Mouse (Mus musculus) heart, embryonic 15.5 days (tissue): ENCODE data around the gene Mat2b. TPM values are rescaled to one million over a fixed set of nuclear protein-coding genes. Genes with fewer than 3 reads are reported as not detected.
"Not testable (repeated sequence)": the region's sequence is repeated elsewhere in the genome, so short reads cannot be mapped to it uniquely, and the experiment has no call there.

Source experiments
- ATAC-seq: fragments of 200-750 bp; cut with Nextera tagmentation; replicated peaks from 2 replicates; pipeline ENCODE4 v1.8.0; 2017; ENCODE audit warnings: low read depth, moderate TSS enrichment; ENCODE audit not compliant: insufficient number of reproducible peaks, insufficient read depth, low FRiP score
- H3K27ac ChIP-seq: fragments of 300-500 bp; sonication (generic); 2 replicates; pipeline ENCODE4 v1.5.1; 2015; ENCODE audit warnings: mild to moderate bottlenecking, inconsistent platforms
- H3K27me3 ChIP-seq: fragments of 300-500 bp; sonication (generic); 2 replicates; pipeline ENCODE4 v1.6.1; 2015; ENCODE audit warnings: inconsistent platforms
- H3K36me3 ChIP-seq: fragments of 300-500 bp; sonication (generic); 2 replicates; pipeline ENCODE4 v1.6.1; 2015; ENCODE audit warnings: mild to moderate bottlenecking, inconsistent platforms
- H3K4me1 ChIP-seq: fragments of 300-500 bp; sonication (generic); replicated peaks from 2 replicates; pipeline ENCODE4 v1.6.1; 2015; ENCODE audit warnings: inconsistent platforms
- H3K4me2 ChIP-seq: fragments of 300-500 bp; sonication (generic); 2 replicates; pipeline ENCODE4 v1.6.1; 2015; ENCODE audit warnings: inconsistent platforms, mild to moderate bottlenecking, moderate library complexity
- H3K4me3 ChIP-seq: fragments of 300-500 bp; sonication (generic); 2 replicates; pipeline ENCODE4 v1.5.1; 2015; ENCODE audit warnings: mild to moderate bottlenecking, inconsistent platforms
- H3K9ac ChIP-seq: fragments of 300-500 bp; sonication (generic); 2 replicates; pipeline ENCODE4 v1.6.1; 2015; ENCODE audit warnings: mild to moderate bottlenecking, inconsistent platforms
- H3K9me3 ChIP-seq: fragments of 300-500 bp; sonication (generic); replicated peaks from 2 replicates; pipeline ENCODE4 v1.6.1; 2016; ENCODE audit warnings: inconsistent platforms
- WGBS: fragments of 180-500 bp; shearing (Covaris S2); methylation state at CpG from one replicate; pipeline ENCODE4 v1.1.7; 2015; ENCODE audit warnings: mixed read lengths; 5-methylcytosine and 5-hydroxymethylcytosine counted together
- polyA plus RNA-seq: library from polyadenylated mRNA; unstranded; fragments of >200 nt; fragmentation: Nextera tagmentation; extraction: Ambion mirVana; gene quantifications from 2 replicates; pipeline ENCODE4 v1.2.1, GENCODE M21; 2015

Gene Mat2b
- 114 and 123 TPM in 2 replicates for polyA plus RNA-seq

DNA sequence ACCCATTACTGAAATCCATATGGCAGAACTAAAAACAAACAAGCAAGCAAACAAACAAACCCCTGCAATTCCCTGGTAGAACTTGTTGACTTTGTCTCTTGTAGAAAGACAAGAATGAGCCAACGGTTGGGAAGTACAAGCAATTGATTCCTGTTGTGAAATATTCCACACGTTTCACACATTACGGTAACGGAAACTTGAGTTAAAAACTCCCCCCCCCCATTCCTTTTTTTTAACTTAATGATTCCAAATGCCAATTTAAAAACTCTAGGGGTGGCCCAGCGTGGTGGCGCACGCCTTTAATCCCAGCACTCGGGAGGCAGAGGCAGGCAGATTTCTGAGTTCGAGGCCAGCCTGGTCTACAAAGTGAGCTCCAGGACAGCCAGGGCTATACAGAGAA, at the start of gene Mat2b:
Gene Mat2b, minus strand, starts transcription at position 101 of the 400 bp plus-strand sequence.
- 84% methylated on average over 9 of the region's 9 CpGs for WGBS
- no peaks in the 10 kb centered on the region for H3K9me3 ChIP-seq
- H3K27me3 ChIP-seq = no peaks in the 10 kb centered on the region
- peak within 1 kb of the TSS; percentile 88 for H3K9ac ChIP-seq
- peaks cover 5% of the 10 kb centered on the region; the same call in 1 of the 2 replicates for H3K36me3 ChIP-seq
- no peak for ATAC-seq
- peaks cover 16% of the 10 kb centered on the region for H3K4me1 ChIP-seq
- peak within 1 kb of the TSS; percentile 79 for H3K4me2 ChIP-seq
- peak within 1 kb of the TSS; percentile 93 for H3K4me3 ChIP-seq
- peak within 1 kb of the TSS; percentile 96 for H3K27ac ChIP-seq

- no peaks in the 10 kb centered on the region for H3K9me3 ChIP-seq
- H3K27ac ChIP-seq = no peak overlapping the region
- no peak overlapping the region for H3K9ac ChIP-seq
- H3K4me1 ChIP-seq = no peaks in the 10 kb centered on the region
- no peak overlapping the region for H3K4me2 ChIP-seq
- H3K27me3 ChIP-seq = no peaks in the 10 kb centered on the region
- ATAC-seq = no peak
- WGBS = 81% methylated on average over 3 of the region's 3 CpGs
- H3K36me3 ChIP-seq = peaks cover 23% of the 10 kb centered on the region
- H3K4me3 ChIP-seq = no peak overlapping the region
Measured at GRCm38 (mm10) chr11:40744348-40744747, 49.3 kb upstream of the Mat2b start.

GRCm38 (mm10) chr11:40741605-40742262, 46.7 kb upstream of the Mat2b start:
- 90% methylated on average over 12 of the region's 12 CpGs for WGBS
- H3K9me3 ChIP-seq = no peaks in the 10 kb centered on the region
- ATAC-seq = no peak
- peaks cover 41% of the 10 kb centered on the region for H3K36me3 ChIP-seq
- no peaks in the 10 kb centered on the region for H3K27me3 ChIP-seq
- H3K4me2 ChIP-seq = no peak overlapping the region
- no peaks in the 10 kb centered on the region for H3K4me1 ChIP-seq
- H3K27ac ChIP-seq = no peak overlapping the region
- no peak overlapping the region for H3K9ac ChIP-seq
- H3K4me3 ChIP-seq = no peak overlapping the region

DNA sequence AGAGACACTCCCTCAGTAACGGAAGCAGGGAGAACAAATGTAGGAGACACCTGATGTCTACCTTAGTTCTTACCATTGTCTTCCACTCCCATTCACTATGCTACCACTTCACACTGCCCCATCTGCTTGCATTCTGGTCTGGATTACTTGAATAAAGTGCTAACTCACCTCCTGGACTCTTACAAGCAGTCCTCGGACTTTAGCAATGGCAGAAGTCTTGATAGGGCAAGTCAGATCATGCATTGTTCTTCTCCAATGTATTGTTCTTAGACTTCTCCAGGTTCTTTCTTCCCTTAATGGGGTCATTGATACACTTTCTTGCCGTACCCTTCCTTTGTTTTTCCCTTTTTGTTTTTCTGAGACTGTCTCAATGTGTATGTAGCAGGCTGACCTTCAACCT, 42.4 kb upstream of the Mat2b start:
- 91% methylated on average over 3 of the region's 3 CpGs for WGBS
- no peak for ATAC-seq
- Histone ChIP-seq H3K4me3 (no peak overlapping the region), H3K27ac (no peak overlapping the region), H3K36me3 (peaks cover 48% of the 10 kb centered on the region), H3K9ac (no peak overlapping the region), H3K9me3 (no peaks in the 10 kb centered on the region), H3K4me1 (peaks cover 20% of the 10 kb centered on the region), H3K4me2 (no peak overlapping the region), H3K27me3 (no peaks in the 10 kb centered on the region)

DNA sequence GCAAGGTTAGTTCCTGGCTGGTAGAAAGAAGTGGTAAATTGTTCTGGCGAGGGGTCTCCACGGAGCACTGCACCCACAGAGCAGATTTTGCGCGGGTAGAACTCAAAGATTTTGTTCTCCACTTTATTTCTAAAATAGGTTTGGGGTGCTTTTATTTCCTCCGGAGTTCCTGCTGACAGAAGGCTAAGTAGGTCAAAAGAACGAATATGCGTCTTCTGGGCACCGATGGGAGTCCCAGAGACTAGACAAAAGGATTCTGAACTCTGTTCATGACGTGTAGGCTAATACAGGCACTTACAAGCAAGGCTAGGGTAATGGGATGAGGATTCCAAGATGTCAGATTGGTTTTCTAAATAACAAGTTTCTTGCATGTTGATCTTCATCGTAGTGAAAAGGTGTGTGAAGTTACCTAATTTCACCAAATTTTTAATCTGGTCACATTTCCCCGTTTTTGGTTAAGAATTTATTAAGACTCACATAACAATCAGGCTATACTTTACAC, 39.3 kb upstream of the Mat2b start:
- Histone ChIP-seq H3K4me3 (peak overlapping the region; percentile 87), H3K36me3 (peaks cover 32% of the 10 kb centered on the region), H3K27me3 (no peaks in the 10 kb centered on the region), H3K9me3 (no peaks in the 10 kb centered on the region), H3K4me2 (peak overlapping the region; percentile 90), H3K27ac (peak overlapping the region; percentile 74), H3K9ac (peak overlapping the region; percentile 91), H3K4me1 (peaks cover 33% of the 10 kb centered on the region)
- WGBS = 3% methylated on average over 11 of the region's 11 CpGs
- no peak for ATAC-seq

GRCm38 (mm10) chr11:40733339-40734174, 38.6 kb upstream of the Mat2b start, which contains the start of the genes Hmmr and Nudcd2:
Gene Hmmr, minus strand, starts transcription at chr11:40733422.
Gene Nudcd2, plus strand, starts transcription at chr11:40733667.
- peak within 1 kb of the TSS; percentile 87 for H3K4me3 ChIP-seq
- ATAC-seq = peak; percentile 99
- under 1% methylated on average over 52 of the region's 52 CpGs for WGBS
- peak within 1 kb of the TSS; percentile 91 for H3K9ac ChIP-seq
- H3K27me3 ChIP-seq = no peaks in the 10 kb centered on the region
- peaks cover 33% of the 10 kb centered on the region for H3K4me1 ChIP-seq
- H3K9me3 ChIP-seq = no peaks in the 10 kb centered on the region
- peaks cover 29% of the 10 kb centered on the region for H3K36me3 ChIP-seq
- H3K27ac ChIP-seq = peak within 1 kb of the TSS; percentile 74
- H3K4me2 ChIP-seq = peak within 1 kb of the TSS; percentile 91

DNA sequence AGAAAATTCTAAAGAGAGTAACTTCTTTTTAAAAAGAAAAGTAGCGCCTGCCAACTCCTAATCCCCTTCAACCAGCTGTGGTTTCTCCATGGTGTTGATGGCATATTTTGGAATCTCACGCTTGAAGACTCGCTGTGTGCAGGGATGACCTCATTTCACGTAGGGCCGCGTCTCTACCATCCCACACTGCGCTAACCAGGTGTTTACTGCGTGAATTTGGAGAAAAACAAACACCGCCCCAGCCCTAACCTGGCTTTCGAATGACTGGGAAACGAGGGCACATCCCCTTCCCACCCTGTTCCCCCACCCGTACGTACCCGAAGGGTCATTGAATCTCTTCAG, 38.0 kb upstream of the Mat2b start:
- peaks cover 33% of the 10 kb centered on the region for H3K4me1 ChIP-seq
- WGBS = 2% methylated on average over 14 of the region's 14 CpGs
- peak overlapping the region; percentile 91 for H3K4me2 ChIP-seq
- peak overlapping the region; percentile 49; the same call in 1 of the 2 replicates for H3K27ac ChIP-seq
- H3K4me3 ChIP-seq = peak overlapping the region; percentile 87
- no peaks in the 10 kb centered on the region for H3K27me3 ChIP-seq
- ATAC-seq = peak; percentile 4; the same call in 1 of the 2 replicates
- no peaks in the 10 kb centered on the region for H3K9me3 ChIP-seq
- H3K9ac ChIP-seq = peak overlapping the region; percentile 62
- peaks cover 30% of the 10 kb centered on the region for H3K36me3 ChIP-seq

DNA sequence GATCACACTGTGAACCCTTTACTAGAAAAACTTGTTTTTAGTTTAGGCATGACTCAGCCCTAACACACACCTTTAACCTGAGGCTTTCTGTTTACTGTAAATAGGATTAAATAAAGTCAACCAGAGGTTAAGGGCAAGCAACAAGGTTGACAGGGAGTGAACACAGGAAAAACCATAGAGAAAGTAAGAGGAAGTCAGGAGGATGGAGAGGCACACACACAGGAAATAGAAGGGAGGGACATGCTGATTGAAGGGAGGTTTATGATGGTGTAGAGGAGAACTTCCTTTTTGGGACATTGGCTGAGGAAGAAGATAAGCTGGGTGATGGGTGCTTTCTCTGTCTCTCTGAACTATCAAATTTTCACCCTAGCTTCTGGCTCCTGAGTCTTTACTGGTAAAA, 23.3 kb upstream of the Mat2b start:
- no peak overlapping the region for H3K27ac ChIP-seq
- no peaks in the 10 kb centered on the region for H3K27me3 ChIP-seq
- peaks cover 86% of the 10 kb centered on the region for H3K36me3 ChIP-seq
- no peaks in the 10 kb centered on the region for H3K9me3 ChIP-seq
- H3K9ac ChIP-seq = no peak overlapping the region
- H3K4me2 ChIP-seq = no peak overlapping the region
- H3K4me3 ChIP-seq = no peak overlapping the region
- no peak for ATAC-seq
- H3K4me1 ChIP-seq = no peaks in the 10 kb centered on the region

DNA sequence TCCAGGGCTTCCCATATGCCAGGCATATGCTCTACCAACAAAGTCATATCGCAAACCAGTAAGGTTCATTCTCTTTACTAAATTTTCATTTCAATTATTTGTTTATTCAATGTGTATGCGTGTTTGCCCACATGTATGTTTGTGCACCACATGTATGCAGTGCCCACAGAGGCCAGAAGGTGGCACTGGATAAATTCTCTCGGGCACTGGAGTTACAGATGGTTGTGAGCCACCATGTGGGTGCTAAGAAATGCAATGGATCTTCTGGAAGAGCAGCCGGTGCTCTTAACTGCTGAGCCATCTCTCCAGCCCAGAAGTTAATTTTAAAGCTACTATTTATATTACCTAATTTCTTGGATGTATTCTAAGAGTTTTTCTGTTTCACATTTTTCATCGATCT, 20.5 kb upstream of the Mat2b start:
- Histone ChIP-seq H3K4me3 (no peak overlapping the region), H3K9me3 (no peaks in the 10 kb centered on the region), H3K36me3 (peaks cover 77% of the 10 kb centered on the region), H3K4me2 (no peak overlapping the region), H3K27me3 (no peaks in the 10 kb centered on the region), H3K27ac (no peak overlapping the region), H3K4me1 (no peaks in the 10 kb centered on the region), H3K9ac (no peak overlapping the region)
- 94% methylated on average over 5 of the region's 5 CpGs for WGBS
- no peak for ATAC-seq

DNA sequence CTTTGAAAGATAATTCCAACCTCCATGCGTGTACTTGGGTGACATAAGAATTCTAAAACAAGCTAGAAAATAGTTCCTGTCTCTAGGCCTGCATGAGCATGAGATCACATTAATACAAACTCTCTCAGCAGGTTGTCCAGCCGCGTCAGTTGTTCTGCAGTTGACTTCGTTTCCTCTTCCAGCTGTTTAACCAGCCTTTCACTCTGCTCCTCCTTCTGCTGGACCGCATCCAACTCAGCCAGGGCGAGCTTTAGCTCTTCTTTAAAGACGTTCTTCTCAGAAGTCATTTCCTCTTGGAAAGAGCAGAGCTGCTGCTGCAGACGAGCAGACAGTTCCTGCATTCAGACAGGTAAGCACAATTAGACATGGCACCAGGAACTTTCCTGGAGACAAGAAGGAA, 18.9 kb upstream of the Mat2b start:
- Histone ChIP-seq H3K4me2 (no peak overlapping the region), H3K36me3 (peaks cover 80% of the 10 kb centered on the region), H3K9ac (no peak overlapping the region), H3K27me3 (no peaks in the 10 kb centered on the region), H3K4me3 (no peak overlapping the region), H3K27ac (no peak overlapping the region), H3K9me3 (no peaks in the 10 kb centered on the region), H3K4me1 (no peaks in the 10 kb centered on the region)
- WGBS = 67% methylated on average over 8 of the region's 8 CpGs
- no peak for ATAC-seq

- 86% methylated on average over 6 of the region's 6 CpGs for whole genome bisulfite sequencing
- not testable (repeated sequence) for ATAC-seq, H3K9ac ChIP-seq, H3K9me3 ChIP-seq, H3K27ac ChIP-seq, H3K27me3 ChIP-seq, H3K4me3 ChIP-seq, H3K4me2 ChIP-seq, H3K4me1 ChIP-seq
- H3K36me3 ChIP-seq = peaks cover 78% of the 10 kb centered on the region
Measured at GRCm38 (mm10) chr11:40709899-40710298, 14.9 kb upstream of the Mat2b start.
